Mouse (Mus musculus) cortical plate, adult 2 months (tissue): ENCODE results near the gene Krt83.

Experiments used
- CTCF ChIP-seq: fragments of 200-500 bp; IDR thresholded peaks from 2 replicates; pipeline ENCODE4 v1.5.1; 2011; ENCODE audit warnings: mild to moderate bottlenecking, control low read depth, low read length; ENCODE audit not compliant: insufficient read depth; ENCODE audit errors: extremely low read depth
- POLR2A ChIP-seq: fragments of 200-500 bp; IDR thresholded peaks from 2 replicates; pipeline ENCODE4 v1.6.1; 2011; ENCODE audit warnings: mild to moderate bottlenecking, low read length, control low read depth; ENCODE audit not compliant: insufficient read depth; ENCODE audit errors: extremely low read depth

DNA sequence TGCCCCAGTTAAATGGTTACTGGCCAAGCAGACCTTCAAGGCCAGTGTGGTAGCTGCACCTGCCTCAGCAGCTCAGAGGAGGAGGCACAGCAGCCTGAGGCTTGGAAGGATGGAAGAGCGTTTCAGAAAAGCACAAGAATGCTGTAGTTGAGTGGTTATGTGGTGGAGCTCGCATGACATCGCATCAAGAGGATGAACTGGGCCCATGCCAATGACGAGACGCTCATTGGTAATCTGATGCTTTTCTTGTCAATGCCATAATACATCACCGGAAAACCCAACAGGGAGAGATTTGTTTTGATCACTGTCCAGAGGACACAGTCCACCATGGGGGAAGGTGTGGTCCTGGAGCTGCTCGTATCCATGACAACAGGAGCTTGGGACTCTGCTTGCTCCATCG, 4.0 kb upstream of the Krt83 start:
- TF ChIP-seq POLR2A (no peak), CTCF (no peak)
